Mouse (Mus musculus): ENCODE measurements at regions not wholly inside any gene's neighbourhood (a gene's known extent, or its start where the extent isn't known, plus 50 kb on each side); places are given as distances from the start of the nearest gene placed in this dataset.
A peak's percentile ranks its signal among the peaks of the same experiment; 100 is the strongest.

DNA sequence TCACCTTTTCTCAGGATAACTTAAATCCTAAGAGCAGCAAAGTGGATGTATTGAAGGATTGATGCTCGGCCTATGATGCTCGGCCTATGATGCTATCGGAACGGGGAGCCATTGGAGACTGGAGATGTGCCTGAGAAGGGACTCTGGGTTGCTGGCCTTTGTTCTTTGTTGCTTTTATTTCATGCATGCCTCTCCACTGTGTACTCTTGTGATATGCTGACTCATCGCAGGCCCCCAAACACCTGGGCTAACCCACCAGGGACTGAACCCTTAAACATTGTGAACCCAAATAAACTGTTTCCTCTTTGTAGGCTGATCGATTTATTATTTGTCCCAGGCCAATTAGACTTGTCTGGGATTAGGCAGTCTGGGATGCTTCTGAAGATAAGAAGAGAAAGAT, 61.9 kb downstream of the Pdcl3 start:
- no peak for ATAC-seq (replicated peaks in 1 of 2; ENCODE audit: insufficient read depth in 1 of 2, low FRiP score in 2 of 2, low TSS enrichment in 1 of 2, low read depth in 1 of 2, poor library complexity in 2 of 2, severe bottlenecking in 2 of 2)

DNA sequence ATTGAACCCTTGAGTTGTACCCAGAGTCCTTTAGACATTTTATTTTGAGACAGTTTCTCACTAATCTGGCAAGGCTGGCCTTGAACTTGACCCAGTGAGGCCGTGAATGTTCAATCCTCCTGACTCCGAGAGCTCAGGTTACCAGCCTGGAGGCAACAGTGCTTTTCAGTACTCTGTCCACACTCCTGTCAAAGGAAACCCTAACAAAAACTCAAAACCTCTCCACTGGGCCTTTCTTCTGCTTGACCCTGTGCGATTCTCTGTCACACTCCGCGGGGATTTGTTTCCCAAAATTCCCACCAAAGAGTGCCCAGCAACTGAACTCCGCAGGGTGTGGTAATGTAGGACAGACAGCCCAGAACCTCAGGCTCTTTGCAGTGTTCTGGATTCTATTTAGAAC, 71.9 kb downstream of the Pdcl3 start:
- ATAC-seq (replicated peaks in 1 of 2; ENCODE audit: insufficient read depth in 1 of 2, low FRiP score in 2 of 2, low TSS enrichment in 1 of 2, low read depth in 1 of 2, poor library complexity in 2 of 2, severe bottlenecking in 2 of 2): no peak

- ATAC-seq (replicated peaks in 1 of 2; ENCODE audit: insufficient read depth in 1 of 2, low FRiP score in 2 of 2, low TSS enrichment in 1 of 2, low read depth in 1 of 2, poor library complexity in 2 of 2, severe bottlenecking in 2 of 2): no peak
These were observed 77.1 kb downstream of the Pdcl3 start for GRCm38 (mm10) chr1:39062509-39062908.

GRCm38 (mm10) chr1:39063666-39064385, 78.4 kb downstream of the Pdcl3 start:
- ATAC-seq (replicated peaks in 1 of 2; ENCODE audit: insufficient read depth in 1 of 2, low FRiP score in 2 of 2, low TSS enrichment in 1 of 2, low read depth in 1 of 2, poor library complexity in 2 of 2, severe bottlenecking in 2 of 2): peak; percentile 37 to 51

DNA sequence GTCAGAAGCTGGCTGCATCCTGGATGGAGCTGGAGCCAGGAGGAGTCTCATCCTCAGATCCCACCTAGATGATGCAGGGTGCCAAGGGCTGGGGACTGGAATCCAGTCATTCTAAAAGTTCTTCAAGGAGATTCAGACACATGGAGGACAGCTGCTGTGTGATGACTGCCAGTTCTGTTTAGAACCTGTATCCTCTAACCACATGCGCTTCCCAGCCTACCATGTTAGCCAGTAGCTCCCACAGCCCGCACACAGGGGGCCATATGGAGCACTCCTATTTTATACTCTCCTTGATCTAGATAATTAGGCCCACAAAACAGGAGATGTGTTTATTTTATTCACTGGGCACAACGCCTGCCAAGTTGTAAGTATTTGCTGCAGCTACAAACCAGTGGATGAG, 79.4 kb downstream of the Pdcl3 start:
- no peak for ATAC-seq (replicated peaks in 1 of 2; ENCODE audit: insufficient read depth in 1 of 2, low FRiP score in 2 of 2, low TSS enrichment in 1 of 2, low read depth in 1 of 2, poor library complexity in 2 of 2, severe bottlenecking in 2 of 2)

GRCm38 (mm10) chr1:39067901-39068300, 82.5 kb downstream of the Pdcl3 start:
- no peak for ATAC-seq (replicated peaks in 1 of 2; ENCODE audit: insufficient read depth in 1 of 2, low FRiP score in 2 of 2, low TSS enrichment in 1 of 2, low read depth in 1 of 2, poor library complexity in 2 of 2, severe bottlenecking in 2 of 2)

GRCm38 (mm10) chr1:39069086-39069655, 83.8 kb downstream of the Pdcl3 start:
- ATAC-seq (replicated peaks in 1 of 2; ENCODE audit: insufficient read depth in 1 of 2, low FRiP score in 2 of 2, low TSS enrichment in 1 of 2, low read depth in 1 of 2, poor library complexity in 2 of 2, severe bottlenecking in 2 of 2): no peak; a peak in 1 of 4 replicates

DNA sequence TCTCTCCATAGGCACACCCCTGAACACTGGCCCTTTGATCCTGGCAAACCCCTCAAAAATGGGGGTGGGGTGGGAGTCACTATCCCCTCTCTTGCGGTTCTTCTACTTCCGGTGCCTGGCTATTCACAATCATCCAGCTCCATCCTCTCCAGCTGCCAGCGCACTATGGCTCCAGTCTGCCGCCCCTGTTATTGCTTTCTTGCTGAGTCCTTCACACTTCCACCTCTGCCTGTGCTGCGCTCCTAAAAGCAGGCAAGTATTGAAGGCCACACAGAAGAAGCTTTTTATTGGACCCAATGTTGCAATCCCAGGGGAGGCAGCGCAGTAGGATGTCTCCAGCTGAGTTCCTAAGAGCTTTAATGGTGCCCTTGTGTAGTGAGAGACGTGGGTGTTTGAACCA, 84.3 kb downstream of the Pdcl3 start:
- ATAC-seq (replicated peaks in 1 of 2; ENCODE audit: insufficient read depth in 1 of 2, low FRiP score in 2 of 2, low TSS enrichment in 1 of 2, low read depth in 1 of 2, poor library complexity in 2 of 2, severe bottlenecking in 2 of 2): no peak

- ATAC-seq (replicated peaks in 1 of 2; ENCODE audit: insufficient read depth in 1 of 2, low FRiP score in 2 of 2, low TSS enrichment in 1 of 2, low read depth in 1 of 2, poor library complexity in 2 of 2, severe bottlenecking in 2 of 2): no peak
These were observed 90.6 kb downstream of the Pdcl3 start for GRCm38 (mm10) chr1:39075966-39076365.

GRCm38 (mm10) chr1:39078584-39079315, 93.3 kb downstream of the Pdcl3 start:
- ATAC-seq (replicated peaks in 1 of 2; ENCODE audit: insufficient read depth in 1 of 2, low FRiP score in 2 of 2, low TSS enrichment in 1 of 2, low read depth in 1 of 2, poor library complexity in 2 of 2, severe bottlenecking in 2 of 2): no peak; a peak in 1 of 4 replicates

- ATAC-seq (replicated peaks in 1 of 2; ENCODE audit: insufficient read depth in 1 of 2, low FRiP score in 2 of 2, low TSS enrichment in 1 of 2, low read depth in 1 of 2, poor library complexity in 2 of 2, severe bottlenecking in 2 of 2): no peak
These were observed 98.8 kb downstream of the Pdcl3 start for GRCm38 (mm10) chr1:39083911-39084826.

DNA sequence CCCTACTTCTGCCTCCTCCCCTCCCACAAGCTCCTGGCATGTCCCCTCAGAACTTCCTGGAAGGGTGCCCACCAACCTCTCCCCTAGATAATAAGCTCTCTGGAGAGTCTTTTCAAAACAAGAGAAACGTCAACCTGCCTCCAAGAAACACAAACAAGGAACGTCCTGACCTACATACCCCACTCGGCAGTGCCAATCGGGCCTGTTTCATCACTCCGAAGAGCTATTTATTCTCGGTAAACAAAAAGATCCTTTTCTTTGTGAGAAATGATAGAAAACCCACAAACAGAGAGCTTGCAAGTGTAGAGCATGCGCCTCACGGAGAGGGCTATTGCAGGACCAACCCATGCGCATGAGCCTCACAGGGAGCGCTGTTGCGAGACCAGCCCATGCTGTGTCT, 100.9 kb downstream of the Pdcl3 start:
- no peak for ATAC-seq (replicated peaks in 1 of 2; ENCODE audit: insufficient read depth in 1 of 2, low FRiP score in 2 of 2, low TSS enrichment in 1 of 2, low read depth in 1 of 2, poor library complexity in 2 of 2, severe bottlenecking in 2 of 2)

GRCm38 (mm10) chr1:39089875-39090274, 103.7 kb upstream of the Npas2 start:
- peak; percentile 85 to 93 for ATAC-seq (replicated peaks in 1 of 2; ENCODE audit: insufficient read depth in 1 of 2, low FRiP score in 2 of 2, low TSS enrichment in 1 of 2, low read depth in 1 of 2, poor library complexity in 2 of 2, severe bottlenecking in 2 of 2)

GRCm38 (mm10) chr1:39091121-39091520, 102.4 kb upstream of the Npas2 start:
- ATAC-seq (replicated peaks in 1 of 2; ENCODE audit: insufficient read depth in 1 of 2, low FRiP score in 2 of 2, low TSS enrichment in 1 of 2, low read depth in 1 of 2, poor library complexity in 2 of 2, severe bottlenecking in 2 of 2): no peak

DNA sequence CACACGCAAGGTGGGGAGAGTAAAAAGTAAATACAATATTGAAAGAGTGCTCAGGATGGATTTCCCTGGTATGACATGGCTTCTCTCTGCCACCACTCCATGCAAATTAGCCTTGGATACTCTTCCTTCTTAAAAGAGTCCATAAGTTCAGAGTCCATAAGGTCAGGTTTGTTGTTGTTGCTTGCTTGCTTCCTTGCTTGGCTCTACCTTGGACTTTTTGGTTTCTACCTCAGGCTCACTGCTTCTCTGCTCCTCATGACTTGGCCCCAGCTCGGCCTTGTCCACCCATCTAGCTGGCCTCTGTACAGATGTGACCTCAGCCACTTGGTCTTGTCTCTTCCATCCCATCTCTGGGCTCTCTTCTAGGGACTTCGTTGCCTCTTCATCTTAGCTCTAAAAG, 101.9 kb upstream of the Npas2 start:
- no peak for ATAC-seq (replicated peaks in 1 of 2; ENCODE audit: insufficient read depth in 1 of 2, low FRiP score in 2 of 2, low TSS enrichment in 1 of 2, low read depth in 1 of 2, poor library complexity in 2 of 2, severe bottlenecking in 2 of 2)

- ATAC-seq (replicated peaks in 1 of 2; ENCODE audit: insufficient read depth in 1 of 2, low FRiP score in 2 of 2, low TSS enrichment in 1 of 2, low read depth in 1 of 2, poor library complexity in 2 of 2, severe bottlenecking in 2 of 2): no peak
These were observed 100.2 kb upstream of the Npas2 start for GRCm38 (mm10) chr1:39093291-39093690.

- no peak for ATAC-seq (replicated peaks in 1 of 2; ENCODE audit: insufficient read depth in 1 of 2, low FRiP score in 2 of 2, low TSS enrichment in 1 of 2, low read depth in 1 of 2, poor library complexity in 2 of 2, severe bottlenecking in 2 of 2)
These were observed 99.5 kb upstream of the Npas2 start for GRCm38 (mm10) chr1:39094001-39094400.

- no peak for ATAC-seq (replicated peaks in 1 of 2; ENCODE audit: insufficient read depth in 1 of 2, low FRiP score in 2 of 2, low TSS enrichment in 1 of 2, low read depth in 1 of 2, poor library complexity in 2 of 2, severe bottlenecking in 2 of 2)
These were observed 97.6 kb upstream of the Npas2 start for GRCm38 (mm10) chr1:39095901-39096300.
